Mouse (Mus musculus) gastrocnemius, postnatal 36 days (tissue): Measurements from ENCODE around the gene Prkag1. TPM values are rescaled to one million over a fixed set of nuclear protein-coding genes. Genes with fewer than 3 reads are reported as not detected.
"Not testable (repeated sequence)": the region's sequence is repeated elsewhere in the genome, so short reads cannot be mapped to it uniquely, and the experiment has no call there.

ENCODE experiments used
- DNase-seq, 2 experiments: peaks; one replicate each; pipeline ENCODE4 v3.0.0; 2022
- intact Hi-C: fragments of 180-260 bp; cut with DNase I; formaldehyde crosslinking; loops from one replicate; pipeline ENCODE4 v1.15.1; 2025
- total RNA-seq, 2 experiments: library from RNA; stranded (reverse); gene quantifications; 2 replicates each; pipeline ENCODE4 v1.2.3; 2021

Gene Prkag1
- total RNA-seq, 2 experiments from 2014 or later = 39.3 to 50.3 TPM

DNA sequence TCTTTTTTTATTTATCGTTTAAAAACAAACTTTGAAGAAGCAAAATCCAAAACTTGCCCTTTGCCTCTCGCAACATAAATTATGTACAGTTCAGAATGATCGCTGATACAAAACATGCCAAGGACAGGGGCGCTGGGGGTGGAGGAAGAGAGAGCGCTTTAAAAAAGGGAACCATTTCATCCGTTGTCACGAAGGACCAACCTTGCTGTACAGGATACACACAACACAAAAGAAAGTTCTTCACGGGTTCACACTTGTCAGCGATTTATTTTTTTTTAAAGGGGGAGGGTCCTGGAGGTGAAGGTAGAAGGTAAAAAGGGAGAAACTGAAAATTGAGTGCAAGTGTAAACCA is 339 bp upstream of the Prkag1 start:
- intact Hi-C loops = loop anchor here (5.0 kb wide), 1 partner anchor 36 kb away; no protein-coding TSS in a partner anchor
- DNase-seq = no peak

DNA sequence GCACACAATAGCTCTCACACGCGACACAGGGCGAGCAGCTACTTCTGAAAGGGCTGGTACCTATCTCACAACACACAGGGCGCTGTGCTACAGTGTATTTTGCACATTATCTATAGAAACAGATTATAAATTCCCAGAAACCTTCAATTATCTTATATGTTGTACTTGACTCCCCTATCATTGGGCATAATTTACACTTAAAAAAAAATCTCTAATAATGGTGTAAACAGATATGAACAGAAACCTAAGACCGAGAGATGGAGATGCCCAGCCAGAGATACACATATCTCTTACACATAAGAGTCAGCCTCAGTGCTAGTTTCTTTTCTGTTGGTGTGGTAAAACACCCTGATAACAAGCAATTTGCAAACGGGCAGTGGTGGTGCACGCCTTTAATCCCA is 3.7 kb downstream of the Prkag1 start:
- intact Hi-C loops = loop anchor here (10.0 kb wide), 1 partner anchor 723 kb away; no protein-coding TSS in a partner anchor
- no peak for DNase-seq

DNA sequence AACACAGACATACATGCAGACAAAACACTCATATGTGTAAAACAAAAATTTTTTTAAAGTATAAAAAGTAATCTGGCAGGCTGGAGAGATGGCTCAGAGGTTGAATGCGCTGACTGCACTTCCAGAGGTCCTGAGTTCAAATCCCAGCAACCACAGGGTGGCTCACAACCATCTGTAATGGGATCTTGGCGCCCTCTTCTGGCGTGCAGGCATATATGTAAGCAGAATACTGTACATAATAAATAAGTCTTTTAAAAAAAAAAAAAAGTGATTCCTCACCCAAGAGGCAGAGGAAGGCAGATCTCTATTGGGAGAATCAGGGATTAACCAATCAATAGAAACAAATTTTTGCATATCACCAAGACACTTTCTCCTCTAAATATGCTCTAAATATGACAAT is 7.9 kb downstream of the Prkag1 start:
- DNase-seq = no peak
- intact Hi-C loops = loop anchor here (10.0 kb wide), 1 partner anchor 719 kb away; no protein-coding TSS in a partner anchor

DNA sequence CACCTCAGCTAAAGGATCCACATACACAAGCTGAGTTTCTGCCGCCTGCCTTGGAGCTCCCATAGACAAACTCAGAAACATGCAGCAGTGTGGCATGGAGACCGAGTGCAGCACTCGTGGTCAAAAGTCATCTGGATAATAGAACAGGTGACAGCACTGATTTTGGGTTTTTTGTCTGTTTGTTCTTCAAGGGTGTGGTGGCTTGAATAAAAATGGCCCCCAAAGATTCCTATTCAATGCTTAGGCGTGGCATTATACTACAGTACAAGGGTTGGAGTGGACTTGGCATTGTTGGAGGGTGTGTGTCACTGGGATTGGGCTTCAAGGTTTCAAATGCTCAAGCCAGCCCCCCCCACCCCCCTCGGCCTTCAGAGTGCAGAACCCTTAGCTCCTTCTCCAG is 9.2 kb downstream of the Prkag1 start:
- no peak for DNase-seq
- intact Hi-C loops = loop anchor here (10.0 kb wide), 1 partner anchor 717 kb away; no protein-coding TSS in a partner anchor

DNA sequence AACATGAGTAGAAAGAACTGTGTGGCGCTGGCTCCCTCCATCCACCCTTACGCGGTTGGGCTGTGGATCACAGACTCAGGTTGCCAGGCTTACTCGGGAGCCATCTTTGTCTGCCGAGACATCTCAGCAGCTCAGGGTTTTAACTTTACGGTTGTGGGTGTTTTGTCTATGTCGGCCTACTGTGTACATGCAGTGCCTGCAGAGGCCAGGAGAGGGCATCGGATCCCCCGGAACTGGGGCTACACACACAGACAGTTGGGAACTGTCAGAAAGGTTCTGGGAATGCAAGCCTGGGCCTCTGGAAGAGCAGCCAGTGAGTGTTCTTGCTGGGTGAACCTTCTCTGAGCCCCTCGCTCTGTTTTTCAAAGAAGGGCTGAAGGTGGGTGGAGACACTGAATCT is 9.9 kb downstream of the Prkag1 start:
- no peak for DNase-seq
- intact Hi-C loops = loop anchor here (10.0 kb wide), 1 partner anchor 717 kb away; no protein-coding TSS in a partner anchor

DNA sequence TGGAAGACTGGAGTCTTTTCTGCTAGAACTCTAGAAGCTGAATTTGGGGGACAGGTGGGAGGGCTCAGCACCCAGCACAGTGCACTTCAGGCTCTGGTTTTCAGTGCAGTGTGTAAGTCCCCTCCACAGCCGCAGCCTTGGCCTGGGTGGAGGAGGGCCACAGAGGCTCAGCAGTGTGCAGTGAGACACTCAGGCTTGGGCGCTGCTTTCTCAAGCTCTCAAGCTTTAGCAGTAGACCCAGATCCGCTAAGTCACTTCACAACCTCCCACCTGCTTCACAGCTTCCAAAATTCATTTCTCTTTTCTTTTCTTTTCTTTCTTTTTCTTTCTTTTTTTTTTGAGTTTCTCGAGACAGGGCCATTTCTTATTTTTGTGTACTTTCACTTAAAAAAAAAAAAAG is 10.4 kb downstream of the Prkag1 start:
- no peak for DNase-seq
- intact Hi-C loops = loop anchor here (10.0 kb wide), 1 partner anchor 716 kb away; no protein-coding TSS in a partner anchor

DNA sequence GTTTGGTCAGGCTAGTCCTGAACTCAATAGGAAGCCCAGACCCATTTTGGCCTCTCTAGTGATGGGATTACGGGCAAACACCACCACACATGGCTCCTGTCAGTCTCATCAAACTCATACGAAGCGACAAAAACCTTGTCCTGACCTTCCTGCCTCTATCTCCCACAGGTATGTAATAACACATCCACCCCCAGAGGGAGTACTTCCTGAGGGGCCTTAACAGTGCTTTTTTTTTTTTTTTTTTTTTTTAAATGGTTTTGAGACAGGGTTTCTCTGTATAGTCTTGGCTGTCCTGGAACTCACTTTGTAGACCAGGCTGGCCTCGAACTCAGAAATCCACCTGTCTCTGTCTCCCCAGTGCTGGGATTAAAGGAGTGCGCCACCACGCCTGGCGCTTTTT is 13.2 kb downstream of the Prkag1 start:
- intact Hi-C loops = no loop called here
- no peak for DNase-seq

DNA sequence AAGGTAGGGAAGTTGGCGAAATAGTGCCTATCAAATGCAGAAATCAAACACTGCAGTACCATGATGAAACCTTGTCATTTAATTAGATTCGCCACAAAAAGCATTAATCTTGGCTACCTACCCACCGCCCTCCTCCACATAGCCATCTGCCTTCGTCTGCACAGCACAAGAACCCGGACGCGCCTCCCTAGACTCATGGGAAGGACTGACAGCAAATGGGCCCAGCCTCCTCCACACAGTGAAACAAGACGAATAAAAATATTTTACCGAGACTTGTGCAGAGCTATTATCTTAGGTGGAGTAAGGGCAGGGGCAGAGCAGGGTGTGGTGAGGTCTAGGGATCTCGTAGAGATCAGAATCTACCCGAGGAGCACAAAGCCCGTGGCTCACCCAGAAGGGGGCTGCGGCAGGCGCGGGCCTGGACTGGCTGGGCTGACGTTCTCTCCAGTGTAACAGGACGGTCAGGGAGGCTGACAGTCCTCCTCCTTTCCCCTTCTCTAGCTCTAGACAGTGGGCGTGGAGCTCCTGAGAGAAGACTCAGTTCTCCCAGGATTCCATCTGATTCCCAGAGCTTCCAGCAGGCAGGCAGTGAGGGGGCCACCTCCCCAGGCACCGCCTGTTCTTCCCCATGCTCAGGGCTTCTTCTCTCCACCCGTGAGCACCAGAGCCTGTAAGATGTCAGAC is 18.4 kb downstream of the Prkag1 start:
- intact Hi-C loops = no loop called here
- no peak for DNase-seq

DNA sequence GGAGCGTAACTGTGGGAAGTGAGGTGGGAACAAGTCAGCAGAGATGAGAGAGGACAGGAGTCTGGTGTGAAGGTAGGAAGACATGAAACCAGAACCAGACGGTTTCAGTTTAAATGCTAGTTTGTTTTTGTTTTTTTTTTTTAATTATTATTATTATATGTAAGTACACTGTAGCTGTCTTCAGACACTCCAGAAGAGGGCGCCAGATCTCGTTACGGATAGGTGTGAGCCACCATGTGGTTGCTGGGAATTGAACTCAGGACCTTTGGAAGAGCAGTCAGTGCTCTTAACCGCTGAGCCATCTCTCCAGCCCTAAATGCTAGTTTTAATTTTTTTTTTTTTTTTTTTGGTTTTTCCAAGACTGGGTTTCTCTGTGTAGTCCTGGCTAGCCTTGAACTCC is 21.1 kb downstream of the Prkag1 start:
- intact Hi-C loops, DNase-seq: not testable (repeated sequence)

DNA sequence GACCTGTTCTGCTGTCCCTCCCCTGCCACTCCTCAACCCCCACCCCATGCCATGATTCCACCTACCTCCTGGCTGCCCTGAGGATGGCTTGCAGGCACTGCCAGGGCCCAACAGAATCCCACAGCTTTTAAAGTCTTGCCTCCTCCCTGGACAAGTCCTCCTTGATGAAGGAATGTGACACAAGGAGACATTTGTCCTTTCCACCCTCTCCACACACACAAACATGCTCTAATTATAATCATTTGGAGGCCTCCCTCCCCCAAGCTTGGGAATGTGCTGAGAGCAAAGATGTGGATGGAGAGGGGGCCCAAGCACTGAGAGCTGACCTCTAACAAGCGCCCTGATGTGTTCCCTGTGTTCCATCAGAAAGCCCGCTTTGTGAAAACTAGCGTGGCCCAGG is 21.9 kb downstream of the Prkag1 start, which contains the start of gene Ddn:
Gene Ddn, minus strand, starts transcription at position 101 of the 400 bp plus-strand sequence.
- intact Hi-C loops = no loop called here
- DNase-seq = no peak

DNA sequence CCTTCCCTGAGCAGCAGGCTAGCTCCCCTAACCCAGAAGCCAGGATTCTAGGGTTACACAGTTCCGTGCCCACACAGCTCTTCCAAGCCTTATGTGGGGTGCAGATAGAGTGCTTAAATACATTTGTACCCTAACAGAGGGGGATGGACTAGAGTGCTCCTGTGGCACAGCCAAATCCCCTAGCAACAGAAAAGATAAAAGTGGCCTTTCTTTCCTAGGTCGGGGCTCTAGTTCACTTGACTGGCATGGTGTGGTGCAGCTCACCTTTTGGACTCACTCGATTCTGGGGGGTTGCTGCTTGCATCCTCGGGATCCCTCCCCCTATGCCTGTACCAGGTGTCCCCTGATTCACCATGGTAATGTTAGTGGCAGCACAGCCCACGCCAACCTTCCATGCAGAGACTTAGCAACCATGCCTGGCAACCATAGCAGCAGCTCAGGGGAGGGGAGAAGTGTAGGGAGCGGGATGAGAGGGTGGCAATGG is 22.6 kb downstream of the Prkag1 start:
- intact Hi-C loops = no loop called here
- no peak for DNase-seq

DNA sequence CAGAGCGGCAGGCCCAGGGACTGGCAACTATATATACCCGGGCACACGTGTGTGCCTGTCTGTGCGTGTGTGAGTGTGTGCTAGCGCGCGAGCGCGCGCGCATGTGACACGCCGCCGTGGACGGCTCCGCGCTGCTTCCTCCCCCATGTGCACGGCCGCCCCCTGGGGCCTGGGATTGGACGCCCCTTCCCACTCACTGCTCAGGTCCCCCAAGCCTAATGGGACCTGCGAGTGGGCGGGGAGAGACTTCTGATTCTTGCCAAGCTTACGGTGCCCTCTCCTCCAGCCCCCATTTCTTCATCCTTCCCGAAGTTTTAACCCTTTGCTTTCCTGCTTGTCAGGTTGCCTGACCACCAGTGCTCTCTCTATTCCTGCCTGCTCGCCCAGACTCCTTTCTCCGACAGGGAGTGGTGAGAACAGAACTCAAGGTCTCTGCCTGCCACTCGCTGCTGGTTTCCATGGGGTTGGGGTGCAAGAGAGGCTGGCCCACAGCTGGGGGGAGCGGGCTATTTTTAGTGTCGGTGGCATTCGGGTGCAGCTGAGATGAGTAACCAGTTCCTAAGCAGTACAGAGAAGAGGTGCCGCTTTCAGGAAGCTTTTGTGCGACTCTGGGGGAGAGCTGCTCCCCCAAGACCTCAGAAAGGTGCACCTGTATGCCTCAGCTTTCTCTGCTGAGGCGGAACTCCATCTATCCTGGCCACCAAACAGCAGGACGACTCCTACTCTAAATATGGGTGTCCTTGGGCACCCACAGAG is 23.2 kb downstream of the Prkag1 start:
- intact Hi-C loops = no loop called here
- DNase-seq = no peak

DNA sequence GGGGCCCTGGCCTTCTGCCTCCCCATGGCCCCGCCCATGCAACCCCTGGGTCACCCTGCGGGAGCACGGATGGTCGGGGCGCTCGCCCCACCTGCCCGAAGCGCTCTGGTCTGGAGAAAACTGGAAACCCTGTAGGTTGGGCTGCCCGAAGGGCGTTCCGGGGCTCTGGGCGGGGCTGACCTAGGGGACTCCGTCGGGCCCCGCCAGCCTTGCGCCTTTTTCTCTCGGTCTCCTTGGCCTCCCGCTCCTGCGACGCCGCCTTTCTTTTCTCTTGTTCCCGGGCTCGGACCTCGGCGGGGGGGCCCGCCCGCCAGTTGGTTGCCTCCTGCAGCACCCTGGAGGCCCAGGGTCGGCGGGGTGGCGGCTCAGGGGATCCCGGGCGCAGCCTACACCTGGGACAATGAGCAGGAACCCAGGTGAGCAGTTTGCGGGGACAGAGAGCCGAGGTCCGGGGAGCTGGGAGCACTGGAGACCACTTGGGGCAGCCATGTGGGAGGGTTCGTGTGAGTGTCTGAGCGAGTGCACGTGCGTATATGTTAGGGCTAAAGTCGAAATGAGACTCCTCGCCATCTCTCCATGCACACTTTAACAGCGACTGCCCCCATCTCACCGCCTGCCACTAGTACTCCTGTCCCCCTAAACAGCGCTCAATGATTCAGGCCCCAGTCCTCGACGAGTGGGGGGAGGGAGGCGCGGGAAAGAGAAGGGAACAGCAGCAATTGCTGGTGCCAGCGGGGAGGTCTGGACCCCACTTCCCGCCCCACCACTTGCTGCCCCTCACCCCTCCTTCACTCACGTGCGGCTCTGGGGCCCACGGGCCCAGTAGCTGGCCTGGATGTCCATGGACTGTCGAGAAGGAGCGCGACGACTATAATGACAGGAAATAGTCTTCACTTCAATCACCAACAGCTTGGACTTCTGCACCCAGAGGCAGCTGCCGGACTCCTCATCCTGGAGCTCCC is 24.2 kb downstream of the Prkag1 start:
- intact Hi-C loops = no loop called here
- DNase-seq = no peak

DNA sequence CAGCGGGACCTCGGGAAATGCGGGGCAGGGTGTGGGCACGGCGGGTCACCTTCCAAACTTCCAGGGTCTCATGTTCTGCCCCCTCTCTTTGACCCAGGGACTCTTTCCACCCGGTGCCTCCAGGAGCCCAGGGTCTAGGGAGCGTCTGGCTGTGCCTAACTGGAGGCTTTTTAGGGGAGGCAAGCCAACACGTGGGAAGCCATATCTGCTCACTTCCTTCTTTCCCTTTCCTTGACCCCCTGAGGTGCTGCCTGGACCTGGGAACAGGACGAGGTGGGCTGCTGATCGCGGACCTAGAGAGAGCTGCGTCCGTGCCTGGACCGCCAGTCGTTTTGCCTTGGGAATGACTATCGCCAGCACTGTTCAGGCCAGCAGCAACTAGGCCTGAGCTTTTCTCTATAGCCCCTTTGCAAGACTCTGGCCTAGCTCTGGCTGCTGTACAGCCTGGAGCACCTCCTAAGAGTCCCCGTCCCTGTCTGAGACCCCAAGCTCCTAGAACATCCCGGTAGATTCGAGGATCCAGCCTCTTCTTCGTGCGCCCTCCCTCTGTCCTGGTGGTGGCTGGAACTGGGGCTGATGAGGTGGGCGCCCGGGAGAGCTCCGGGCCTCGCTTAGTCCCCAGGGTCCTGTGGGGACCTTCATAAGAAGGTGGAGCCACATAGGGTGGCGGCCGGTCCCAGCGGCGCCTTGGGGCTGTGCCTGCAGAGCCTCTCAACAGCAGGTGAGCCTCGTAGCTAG is 25.1 kb downstream of the Prkag1 start:
- intact Hi-C loops = no loop called here
- no peak for DNase-seq

DNA sequence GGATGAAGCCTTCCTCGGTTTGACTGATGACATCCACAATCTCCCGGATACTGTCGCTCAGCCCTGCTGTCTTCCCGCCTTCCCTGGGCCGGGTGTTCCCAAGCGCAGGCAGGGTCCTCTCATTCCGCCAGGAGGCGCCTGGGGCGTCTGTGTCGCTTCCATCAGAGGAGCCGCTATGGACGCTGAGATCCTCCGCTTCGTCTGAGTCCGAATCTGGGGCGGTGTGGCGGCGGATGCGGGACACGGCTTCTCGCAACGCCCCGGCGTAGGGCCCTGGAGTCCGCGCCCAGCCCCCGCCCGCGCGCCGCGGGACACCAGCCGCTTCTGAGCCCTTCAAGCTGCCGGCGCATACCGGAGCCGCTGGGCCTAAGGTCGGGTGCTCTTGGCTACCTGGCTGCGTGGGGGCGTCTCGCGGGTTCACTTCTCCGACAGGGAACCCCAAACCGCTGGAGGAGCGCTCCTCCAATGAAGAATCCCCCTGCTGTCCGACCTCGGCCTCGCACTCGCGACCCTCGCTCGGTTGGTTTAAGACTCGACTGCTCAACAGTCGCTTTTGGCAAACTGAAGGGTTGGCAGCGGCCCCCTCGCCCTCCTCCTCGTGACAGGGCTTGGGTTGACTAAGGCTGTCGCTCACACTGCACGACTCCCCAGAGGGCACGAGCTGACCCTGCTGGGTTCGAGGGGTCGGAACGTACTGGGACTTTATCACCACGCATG is 25.8 kb downstream of the Prkag1 start:
- intact Hi-C loops = no loop called here

DNA sequence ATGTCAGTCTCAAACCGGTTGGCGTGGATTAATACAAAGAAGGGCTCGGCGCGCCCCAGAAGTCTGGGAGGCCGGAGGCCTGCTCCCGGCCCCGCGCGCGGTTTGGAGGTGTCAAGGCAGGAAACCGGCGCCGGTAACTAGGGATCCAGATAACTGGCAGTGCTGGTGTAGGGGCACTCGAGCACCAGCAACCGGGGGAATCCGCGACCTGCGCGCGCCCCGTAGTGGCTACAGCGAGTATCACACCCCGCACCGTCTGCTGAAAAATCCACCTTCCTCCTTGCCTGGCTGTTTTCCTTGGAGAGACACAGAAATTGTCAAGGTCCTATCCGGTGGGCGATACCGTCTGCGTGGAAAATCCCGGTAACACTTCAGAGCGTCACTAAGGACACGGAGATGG is 27.3 kb downstream of the Prkag1 start:
- peak; percentile 55 to 83 for DNase-seq
- intact Hi-C loops = loop anchor here (5.0 kb wide), 1 partner anchor 142 kb away; the partner anchor contains the start of gene Ddx23

More for the DNA sequence above, 25.8 kb downstream of the Prkag1 start:
- peak; percentile 53 to 60 for DNase-seq

DNA sequence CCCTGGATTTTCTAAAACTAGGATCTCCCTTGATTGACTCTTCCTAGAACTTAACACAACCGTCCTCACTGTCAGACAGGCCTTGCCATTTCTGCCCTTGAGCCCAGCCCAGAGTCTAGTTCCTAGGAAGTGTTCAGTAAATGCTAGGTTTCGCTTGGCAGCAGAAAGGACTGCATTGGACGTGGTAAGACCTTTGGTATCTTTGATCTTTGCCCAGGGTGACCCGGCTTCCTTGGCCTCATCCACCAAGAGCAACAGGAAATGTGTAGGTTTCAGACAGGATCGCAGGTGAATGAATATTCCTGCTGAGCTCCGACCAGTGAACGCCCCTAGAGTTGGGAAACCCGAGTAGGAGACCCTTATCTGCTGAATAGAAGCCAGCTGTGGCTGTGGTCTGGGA is 28.4 kb downstream of the Prkag1 start:
- DNase-seq = no peak
- intact Hi-C loops = loop anchor here (5.0 kb wide), 1 partner anchor 141 kb away; the partner anchor contains the start of gene Ddx23

DNA sequence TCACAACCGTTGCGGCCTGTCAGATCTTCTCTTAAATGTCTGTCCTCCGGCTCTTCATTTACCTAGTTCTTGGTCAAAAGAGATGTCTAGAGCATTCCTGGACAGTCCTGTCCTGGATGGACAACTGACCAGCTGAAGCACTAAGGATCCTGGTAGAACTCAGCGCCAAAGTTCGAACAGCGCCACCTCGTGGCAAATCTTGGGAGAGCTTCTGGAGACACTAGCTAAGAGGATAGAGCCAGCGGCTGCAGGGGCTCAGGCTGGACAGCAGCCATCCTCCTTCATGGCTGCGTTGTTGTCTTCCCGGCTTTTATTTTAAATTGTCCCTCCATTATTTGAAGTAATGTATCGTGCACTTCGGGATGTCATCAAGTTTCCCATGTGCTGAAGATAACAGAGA is 31.9 kb downstream of the Prkag1 start:
- DNase-seq = peak; percentile 68 to 83
- intact Hi-C loops = no loop called here

DNA sequence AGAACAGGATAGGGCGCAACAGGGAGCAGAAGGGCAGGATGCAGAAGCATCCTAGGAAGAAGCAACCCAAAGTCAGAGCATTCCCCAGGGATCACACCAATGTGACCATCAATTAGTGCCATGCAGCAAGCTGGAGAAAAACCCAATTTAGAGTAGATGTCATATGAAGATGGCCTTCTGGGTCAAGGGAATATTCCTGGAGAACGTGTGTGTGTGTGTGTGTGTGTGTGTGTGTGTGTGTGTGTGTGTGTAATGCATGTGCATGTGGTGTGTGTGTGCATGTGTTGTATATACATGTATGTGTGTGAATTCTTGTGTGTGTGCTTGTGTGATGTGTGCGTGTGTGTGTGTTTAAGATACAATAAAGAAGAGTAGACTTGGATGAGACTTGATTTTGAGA is 32.4 kb downstream of the Prkag1 start:
- DNase-seq = no peak
- intact Hi-C loops = no loop called here
